Mouse (Mus musculus): ENCODE measurements around the gene Gm14525.
"Not testable (repeated sequence)": the region's sequence is repeated elsewhere in the genome, so short reads cannot be mapped to it uniquely, and the experiment has no call there.

Gene Gm14525

GRCm38 (mm10) chrX:26702538-26702937, at the start of gene Gm14525:
Gene Gm14525, minus strand, starts transcription at chrX:26702638.
- ATAC-seq (ENCODE audit: low TSS enrichment) = not testable (repeated sequence)
